Mouse (Mus musculus): ENCODE results near the gene Cryl1. TPM values are rescaled to one million over a fixed set of nuclear protein-coding genes. Genes with fewer than 3 reads are reported as not detected.

Gene Cryl1
- total RNA-seq (2021): 1 to 10 TPM; 5.6 to 6.7 TPM
- 12.4 and 12.9 TPM in 2 replicates for polyA plus RNA-seq (2012; rRNA removed)
- long read RNA-seq, partial matches to known transcripts: 0 of 3 reads
- long read RNA-seq, other reads (novel, unspliced or antisense): 0 of 3 reads

DNA sequence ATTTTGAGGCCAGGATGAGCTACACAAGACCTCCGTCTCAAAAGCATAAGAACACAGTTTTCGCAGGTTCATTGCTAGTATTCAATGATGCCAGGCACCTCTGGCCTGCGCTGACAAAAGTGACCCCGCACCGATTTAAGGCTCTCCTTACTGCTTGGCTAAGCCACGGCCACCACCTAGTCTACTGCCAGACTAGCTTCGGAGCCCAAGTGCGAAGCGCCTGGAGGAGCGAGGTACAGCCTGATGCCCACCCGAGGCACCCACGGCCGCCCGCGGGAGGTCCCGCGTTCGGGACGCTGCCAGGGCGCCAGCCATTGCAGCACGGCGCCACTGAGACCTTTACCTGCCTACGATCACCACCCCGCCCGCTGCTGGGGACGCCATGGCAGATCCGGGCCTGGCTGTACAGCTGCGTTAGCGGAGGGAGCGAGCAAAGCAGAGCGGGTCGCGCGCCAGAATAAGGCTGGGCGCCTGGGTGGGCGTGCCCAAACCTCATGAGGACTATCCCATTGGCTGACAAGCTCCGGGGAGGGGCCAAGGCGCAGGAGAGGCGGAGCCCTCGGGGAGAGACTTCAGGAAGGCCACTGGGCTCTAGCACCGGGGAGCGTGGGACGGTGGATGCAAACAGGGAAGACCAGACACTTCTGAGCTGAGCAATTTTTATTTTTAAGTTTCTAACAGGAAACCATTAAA is at the start of gene Cryl1:
TSS of gene Cryl1 (minus strand) at position 465 of the 693 bp plus-strand sequence.
- Histone ChIP-seq H3K9ac (ENCODE audit: low read depth, low read length) (peak within 1 kb of the TSS; percentile 93), H3K4me3 (peak within 1 kb of the TSS; percentile 76), H3K79me2 (replicated peaks; ENCODE audit: control insufficient read depth, insufficient read depth, low read length) (no peaks in the 10 kb centered on the region), H3K27me3 (ENCODE audit: control insufficient read depth, insufficient read depth, low read length) (no peaks in the 10 kb centered on the region), H3K36me3 (ENCODE audit: control insufficient read depth, insufficient read depth, low read length) (no peaks in the 10 kb centered on the region), H3K27ac (peak within 1 kb of the TSS; percentile 77), H3K4me1 (ENCODE audit: control insufficient read depth, insufficient read depth, low read length) (no peaks in the 10 kb centered on the region; the same call in none of the 2 replicates)
- intact Hi-C loops (cut with DNase I): loop anchor here (2.0 kb wide), 1 partner anchor 25 kb away; no protein-coding TSS in a partner anchor
- 4% methylated on average over 43 of the region's 43 CpGs for WGBS
- DNase-seq: peak; percentile 98
- TF ChIP-seq POLR2A (IDR thresholded peaks at IDR 0.05; ENCODE audit: insufficient read depth, low read depth, low read length) (peak; percentile 89), CTCF (IDR thresholded peaks at IDR 0.05) (no peak), EP300 (IDR thresholded peaks at IDR 0.05; ENCODE audit: insufficient read depth, low read depth, low read length) (no peak)

DNA sequence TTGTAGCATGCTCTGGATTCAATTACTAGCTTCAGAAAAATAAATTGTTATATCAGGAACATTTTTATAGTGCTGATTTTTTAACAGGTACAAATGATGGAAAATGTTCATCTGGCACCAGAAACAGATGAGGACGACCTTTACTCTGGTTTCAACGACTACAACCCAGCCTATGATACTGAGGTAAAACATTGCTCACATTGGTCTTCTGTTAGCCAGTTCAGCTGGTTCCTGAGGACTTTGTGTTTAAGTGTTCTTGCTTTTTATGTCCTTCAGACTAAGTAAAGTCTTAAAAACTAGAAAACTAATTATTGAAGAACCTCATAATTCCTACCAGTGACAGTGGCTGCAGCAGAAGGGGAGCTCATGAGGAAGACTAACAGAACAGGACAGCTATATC is 32.1 kb upstream of the Cryl1 start:
- intact Hi-C loops (cut with DNase I): no loop called here

DNA sequence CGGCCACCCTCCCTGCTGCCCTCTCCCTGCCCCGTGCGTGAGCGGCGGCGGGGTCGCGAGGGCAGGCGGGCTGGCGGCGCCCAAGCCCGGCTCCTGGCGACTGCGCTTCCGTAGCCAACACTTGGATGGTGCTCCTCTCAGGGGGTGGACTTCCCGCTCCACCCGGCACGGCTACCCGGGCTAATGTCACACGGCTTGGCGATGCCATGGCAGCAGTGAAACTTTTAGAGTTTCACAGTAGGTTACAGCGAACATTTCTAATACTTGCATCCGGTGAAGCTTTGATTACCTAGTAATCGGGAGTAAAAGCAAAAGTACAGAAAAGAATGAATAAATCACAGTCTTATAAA is 25.9 kb upstream of the Cryl1 start:
- intact Hi-C loops (cut with DNase I): loop anchor here (5.0 to 10.0 kb wide), 2 partner anchors 191 to 323 kb away; partner anchors contain the start of gene Gm49361
- H3K36me3 ChIP-seq (ENCODE audit: control insufficient read depth, insufficient read depth, low read length): no peaks in the 10 kb centered on the region
- H3K9ac ChIP-seq (ENCODE audit: low read depth, low read length): peak overlapping the region; percentile 97
- H3K4me1 ChIP-seq (ENCODE audit: control insufficient read depth, insufficient read depth, low read length): peaks cover 1% of the 10 kb centered on the region; the same call in 1 of the 2 replicates
- peak overlapping the region; percentile 87 for H3K4me3 ChIP-seq
- under 1% methylated on average over 24 of the region's 24 CpGs for WGBS
- TF ChIP-seq CTCF (IDR thresholded peaks at IDR 0.05): no peak
- TF ChIP-seq EP300 (IDR thresholded peaks at IDR 0.05; ENCODE audit: insufficient read depth, low read depth, low read length): no peak
- TF ChIP-seq POLR2A (IDR thresholded peaks at IDR 0.05; ENCODE audit: insufficient read depth, low read depth, low read length): no peak
- DNase-seq: no peak
- H3K27ac ChIP-seq: peak overlapping the region; percentile 81
- H3K79me2 ChIP-seq (replicated peaks; ENCODE audit: control insufficient read depth, insufficient read depth, low read length): no peaks in the 10 kb centered on the region
- H3K27me3 ChIP-seq (ENCODE audit: control insufficient read depth, insufficient read depth, low read length): no peaks in the 10 kb centered on the region

More for the DNA sequence above, 32.1 kb upstream of the Cryl1 start:
- no peaks in the 10 kb centered on the region for H3K27me3 ChIP-seq (ENCODE audit: control insufficient read depth, insufficient read depth, low read length)
- WGBS: 79% methylated on average over 2 of the region's 2 CpGs
- TF ChIP-seq EP300 (IDR thresholded peaks at IDR 0.05; ENCODE audit: insufficient read depth, low read depth, low read length) (no peak), POLR2A (IDR thresholded peaks at IDR 0.05; ENCODE audit: insufficient read depth, low read depth, low read length) (no peak), CTCF (IDR thresholded peaks at IDR 0.05) (no peak)
- no peak overlapping the region for H3K9ac ChIP-seq (ENCODE audit: low read depth, low read length)
- DNase-seq: no peak
- no peaks in the 10 kb centered on the region for H3K4me1 ChIP-seq (ENCODE audit: control insufficient read depth, insufficient read depth, low read length)
- no peaks in the 10 kb centered on the region for H3K36me3 ChIP-seq (ENCODE audit: control insufficient read depth, insufficient read depth, low read length)
- H3K4me3 ChIP-seq: no peak overlapping the region
- no peaks in the 10 kb centered on the region for H3K79me2 ChIP-seq (replicated peaks; ENCODE audit: control insufficient read depth, insufficient read depth, low read length)
- H3K27ac ChIP-seq: no peak overlapping the region

DNA sequence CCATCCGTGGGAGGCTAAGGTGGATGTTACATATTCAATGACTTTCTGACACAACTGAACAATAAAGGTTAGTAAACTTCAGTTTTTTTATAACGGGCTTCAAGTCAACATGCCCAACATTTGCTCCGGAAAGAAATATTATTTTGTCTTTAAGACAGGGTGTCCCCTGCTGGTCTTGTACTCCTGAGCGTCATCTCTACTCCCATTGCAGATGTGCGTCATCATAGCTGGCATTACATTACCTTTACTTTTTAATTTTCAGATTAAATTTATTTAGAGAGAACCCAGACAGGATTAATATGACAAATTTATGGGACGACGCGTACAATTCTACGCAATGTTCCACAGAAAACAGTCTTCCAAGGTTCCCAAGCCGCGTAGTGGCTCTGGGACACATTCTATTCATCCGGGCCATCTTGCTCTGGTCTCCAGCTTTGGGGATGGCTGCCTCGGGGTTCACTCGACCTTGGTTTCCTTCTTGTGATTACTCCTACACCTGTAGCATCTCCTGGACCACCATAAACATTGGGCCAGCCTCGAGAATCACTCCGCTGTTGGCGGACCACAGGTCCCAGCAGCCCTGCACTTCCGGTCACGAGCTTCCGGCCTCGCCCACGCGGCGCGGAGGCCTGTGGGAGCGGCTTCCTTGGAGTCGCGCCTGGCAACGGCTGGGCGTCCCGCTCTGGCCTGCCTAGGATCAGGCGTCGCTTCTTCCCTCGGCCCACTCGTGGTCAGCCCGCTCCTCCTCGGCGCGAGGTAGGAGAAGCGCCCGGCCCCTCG is 25.3 kb upstream of the Cryl1 start, which contains the start of gene Ift88:
TSS of gene Ift88 (plus strand) at position 631 of the 780 bp plus-strand sequence.
- intact Hi-C loops (cut with DNase I): loop anchor here (2.0 to 10.0 kb wide), 3 partner anchors 25 to 324 kb away; partner anchors contain the start of genes Cryl1 and Gm49361
- H3K27ac ChIP-seq: peak within 1 kb of the TSS; percentile 81
- peak within 1 kb of the TSS; percentile 97 for H3K9ac ChIP-seq (ENCODE audit: low read depth, low read length)
- TF ChIP-seq EP300 (IDR thresholded peaks at IDR 0.05; ENCODE audit: insufficient read depth, low read depth, low read length) (peak; percentile 26; the same call in 1 of the 2 replicates), CTCF (IDR thresholded peaks at IDR 0.05) (peak; percentile 19; the same call in 1 of the 2 replicates), POLR2A (IDR thresholded peaks at IDR 0.05; ENCODE audit: insufficient read depth, low read depth, low read length) (peak; percentile 90)
- H3K4me3 ChIP-seq: peak within 1 kb of the TSS; percentile 87
- no peaks in the 10 kb centered on the region for H3K27me3 ChIP-seq (ENCODE audit: control insufficient read depth, insufficient read depth, low read length)
- H3K36me3 ChIP-seq (ENCODE audit: control insufficient read depth, insufficient read depth, low read length): no peaks in the 10 kb centered on the region
- H3K79me2 ChIP-seq (replicated peaks; ENCODE audit: control insufficient read depth, insufficient read depth, low read length): no peaks in the 10 kb centered on the region
- peaks cover 1% of the 10 kb centered on the region; the same call in 1 of the 2 replicates for H3K4me1 ChIP-seq (ENCODE audit: control insufficient read depth, insufficient read depth, low read length)
- 2% methylated on average over 42 of the region's 42 CpGs for WGBS
- DNase-seq: peak; percentile 95 to 97

DNA sequence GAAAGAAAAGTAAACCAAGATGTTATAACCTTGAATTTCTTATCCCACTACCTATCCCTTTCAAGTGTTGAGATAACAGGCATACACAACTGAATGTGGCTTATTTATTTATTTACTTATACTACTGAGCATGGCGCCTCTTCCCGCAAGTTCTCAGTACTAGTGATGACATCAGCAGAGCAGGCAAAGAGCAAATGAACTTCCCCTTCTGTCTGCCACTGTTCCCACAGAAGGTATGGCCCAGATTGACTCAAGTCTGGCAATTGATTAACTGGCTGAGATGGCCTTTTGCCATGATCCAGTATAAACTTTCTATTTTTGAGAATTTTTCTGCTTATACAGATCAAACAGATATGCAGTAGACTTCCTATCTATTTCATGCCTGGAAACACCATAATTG is 18.9 kb upstream of the Cryl1 start:
- Histone ChIP-seq H3K4me3 (no peak overlapping the region), H3K79me2 (replicated peaks; ENCODE audit: control insufficient read depth, insufficient read depth, low read length) (no peaks in the 10 kb centered on the region), H3K36me3 (ENCODE audit: control insufficient read depth, insufficient read depth, low read length) (no peaks in the 10 kb centered on the region), H3K4me1 (ENCODE audit: control insufficient read depth, insufficient read depth, low read length) (no peaks in the 10 kb centered on the region), H3K27ac (no peak overlapping the region), H3K9ac (ENCODE audit: low read depth, low read length) (no peak overlapping the region), H3K27me3 (ENCODE audit: control insufficient read depth, insufficient read depth, low read length) (no peaks in the 10 kb centered on the region)
- TF ChIP-seq EP300 (IDR thresholded peaks at IDR 0.05; ENCODE audit: insufficient read depth, low read depth, low read length): no peak
- TF ChIP-seq CTCF (IDR thresholded peaks at IDR 0.05): no peak
- TF ChIP-seq POLR2A (IDR thresholded peaks at IDR 0.05; ENCODE audit: insufficient read depth, low read depth, low read length): no peak
- intact Hi-C loops (cut with DNase I): no loop called here
- DNase-seq: no peak
- 64% methylated on average over 2 of the region's 2 CpGs for WGBS
